ENCODE assay signal across 21 mouse cellular contexts in the genomic region with DNA sequence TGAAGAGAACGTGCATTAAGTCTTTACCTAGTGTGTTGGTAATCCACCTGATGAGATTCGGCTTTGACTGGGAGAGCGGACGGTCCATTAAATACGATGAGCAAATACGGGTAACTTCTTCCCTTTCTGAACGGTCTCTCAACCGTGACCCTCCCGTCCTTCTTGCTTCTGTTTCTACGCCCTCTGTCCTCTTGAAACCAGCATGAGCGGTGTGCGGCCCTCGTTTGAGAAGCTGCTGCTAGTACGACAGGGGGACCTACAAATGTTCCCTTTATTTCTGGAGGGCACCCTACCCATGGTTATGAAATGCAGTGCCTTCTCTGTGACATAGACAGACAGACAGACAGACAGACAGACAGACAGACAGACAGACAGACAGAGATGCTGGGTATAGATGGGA. TPM values are rescaled to one million over a fixed set of nuclear protein-coding genes. Genes with fewer than 3 reads are reported as not detected.
A peak's percentile ranks its signal among the peaks of the same experiment; 100 is the strongest.
DNase-seq lines count a peak whose midpoint lies in the region; ATAC-seq and TF ChIP-seq lines count a peak whose summit lies in the region.
"Had no signal": no experiment of that assay in that cellular context is flagged by ENCODE, and none has a peak within 500 bp of the region (broad histone marks: within the 10 kb centered on the region; RNA-seq: fewer than 3 reads in every experiment).

No protein-coding gene starts in this region.

- H3K9ac ChIP-seq in kidney, postnatal 0 days (ENCODE audit: low read depth, low read length): no peak overlapping the region
- H3K9ac ChIP-seq in kidney, embryonic 16.5 days (replicated peaks; ENCODE audit: low read length): no peak overlapping the region
- H3K9ac ChIP-seq in midbrain, embryonic 11.5 days (ENCODE audit: low read length): no peak overlapping the region
- no peak overlapping the region for H3K9ac ChIP-seq in midbrain, embryonic 14.5 days (replicated peaks; ENCODE audit: low read length)

- H3K9me3 ChIP-seq in heart, embryonic 10.5 days: no peaks in the 10 kb centered on the region
- H3K9me3 ChIP-seq in kidney, postnatal 0 days (replicated peaks; ENCODE audit: low read length): no peaks in the 10 kb centered on the region
- no peaks in the 10 kb centered on the region for H3K9me3 ChIP-seq in kidney, embryonic 16.5 days (ENCODE audit: low read length)
- no peaks in the 10 kb centered on the region for H3K9me3 ChIP-seq in midbrain, embryonic 11.5 days (ENCODE audit: control insufficient read depth, low read length)
- H3K9me3 ChIP-seq in midbrain, embryonic 14.5 days (ENCODE audit: control insufficient read depth, low read length): no peaks in the 10 kb centered on the region
- H3K9me3 ChIP-seq: G1E had no signal

- no peak overlapping the region for H3K27ac ChIP-seq in heart, embryonic 10.5 days
- H3K27ac ChIP-seq in kidney, postnatal 0 days: no peak overlapping the region
- H3K27ac ChIP-seq in kidney, embryonic 16.5 days (ENCODE audit: low read length): no peak overlapping the region
- no peak overlapping the region for H3K27ac ChIP-seq in midbrain, embryonic 11.5 days (ENCODE audit: low read depth, low read length)
- H3K27ac ChIP-seq in midbrain, embryonic 14.5 days (replicated peaks; ENCODE audit: low read depth, low read length): no peak overlapping the region

- ATAC-seq in kidney, postnatal 0 days (replicated peaks; ENCODE audit: low FRiP score, low read depth): no peak
- ATAC-seq in kidney, embryonic 16.5 days (ENCODE audit: low FRiP score, low TSS enrichment): no peak
- ATAC-seq in midbrain, embryonic 11.5 days (ENCODE audit: low FRiP score): no peak
- ATAC-seq in midbrain, embryonic 14.5 days (ENCODE audit: low FRiP score, low TSS enrichment): no peak
- ATAC-seq: activated CD4-positive, CD25-positive, alpha-beta regulatory T cell, adult 4 months; CD4-positive, CD25-positive, alpha-beta regulatory T cell, adult 4 months; Patski had no signal

- H3K36me3 ChIP-seq in heart, embryonic 10.5 days: peaks cover 97% of the 10 kb centered on the region
- H3K36me3 ChIP-seq in kidney, postnatal 0 days (ENCODE audit: insufficient read depth, low read length): peaks cover 71% of the 10 kb centered on the region
- peaks cover 70% of the 10 kb centered on the region for H3K36me3 ChIP-seq in kidney, embryonic 16.5 days (ENCODE audit: insufficient read depth, low read length)
- H3K36me3 ChIP-seq in midbrain, embryonic 11.5 days (ENCODE audit: control insufficient read depth, insufficient read depth, low read length): peaks cover 20% of the 10 kb centered on the region; the same call in 1 of the 2 replicates
- H3K36me3 ChIP-seq in midbrain, embryonic 14.5 days (ENCODE audit: control insufficient read depth, insufficient read depth, low read length): peaks cover 89% of the 10 kb centered on the region

- 96% methylated on average over 14 of the region's 14 CpGs for WGBS in heart, embryonic 10.5 days
- WGBS in kidney, postnatal 0 days: 57% methylated on average over 14 of the region's 14 CpGs
- 53% methylated on average over 14 of the region's 14 CpGs for WGBS in kidney, embryonic 16.5 days
- 75% methylated on average over 14 of the region's 14 CpGs for WGBS in midbrain, embryonic 11.5 days
- WGBS in midbrain, embryonic 14.5 days: 68% methylated on average over 14 of the region's 14 CpGs

- DNase-seq in heart, embryonic 10.5 days (ENCODE audit: low spot score): peak; percentile 68
- no peak for DNase-seq in heart, adult 11 months
- DNase-seq in kidney, postnatal 0 days (ENCODE audit: low spot score): peak; percentile 3
- DNase-seq in midbrain, embryonic 11.5 days (ENCODE audit: low spot score, missing footprints): peak; percentile 59
- no peak for DNase-seq in midbrain, embryonic 14.5 days
- DNase-seq: adrenal gland, adult 2 months; adrenal gland, adult 8-10 months; adrenal gland, postnatal 10 days; adrenal gland, postnatal 14 days; adrenal gland, postnatal 25 days; adrenal gland, postnatal 36 days; B cell, adult 2 months; cerebellum, adult 11 months; cerebellum, adult 11-12 months; cerebellum, adult 18-20 months had no signal

- no peaks in the 10 kb centered on the region for H3K4me1 ChIP-seq in heart, embryonic 10.5 days
- H3K4me1 ChIP-seq in kidney, postnatal 0 days (replicated peaks; ENCODE audit: insufficient read depth, low read length): no peaks in the 10 kb centered on the region
- H3K4me1 ChIP-seq in kidney, embryonic 16.5 days (ENCODE audit: insufficient read depth, low read length): no peaks in the 10 kb centered on the region
- H3K4me1 ChIP-seq in midbrain, embryonic 11.5 days (ENCODE audit: control insufficient read depth, insufficient read depth, low read length): no peaks in the 10 kb centered on the region
- no peaks in the 10 kb centered on the region for H3K4me1 ChIP-seq in midbrain, embryonic 14.5 days (ENCODE audit: control insufficient read depth, insufficient read depth, low read length)

- H3K4me2 ChIP-seq in kidney, postnatal 0 days (ENCODE audit: low read length): no peak overlapping the region
- H3K4me2 ChIP-seq in kidney, embryonic 16.5 days (replicated peaks; ENCODE audit: low read depth, low read length): no peak overlapping the region
- no peak overlapping the region for H3K4me2 ChIP-seq in midbrain, embryonic 11.5 days
- no peak overlapping the region for H3K4me2 ChIP-seq in midbrain, embryonic 14.5 days (ENCODE audit: low read length)

- TF ChIP-seq CTCF in kidney, postnatal 0 days (IDR thresholded peaks at IDR 0.05; ENCODE audit: low read depth): no peak

- H3K4me3 ChIP-seq in heart, embryonic 10.5 days: no peak overlapping the region
- no peak overlapping the region for H3K4me3 ChIP-seq in kidney, postnatal 0 days (replicated peaks; ENCODE audit: low read depth, low read length)
- H3K4me3 ChIP-seq in kidney, embryonic 16.5 days (ENCODE audit: low read length): no peak overlapping the region
- H3K4me3 ChIP-seq in midbrain, embryonic 11.5 days (ENCODE audit: low read depth, low read length): no peak overlapping the region
- H3K4me3 ChIP-seq in midbrain, embryonic 14.5 days (replicated peaks; ENCODE audit: low read depth, low read length): no peak overlapping the region

- no peaks in the 10 kb centered on the region for H3K27me3 ChIP-seq in heart, embryonic 10.5 days (ENCODE audit: insufficient read depth, poor library complexity, severe bottlenecking)
- H3K27me3 ChIP-seq in kidney, postnatal 0 days (ENCODE audit: insufficient read depth, low read length): no peaks in the 10 kb centered on the region
- H3K27me3 ChIP-seq in kidney, embryonic 16.5 days (ENCODE audit: insufficient read depth, low read length): no peaks in the 10 kb centered on the region
- no peaks in the 10 kb centered on the region for H3K27me3 ChIP-seq in midbrain, embryonic 11.5 days (ENCODE audit: control insufficient read depth, insufficient read depth, low read length)
- no peaks in the 10 kb centered on the region for H3K27me3 ChIP-seq in midbrain, embryonic 14.5 days (ENCODE audit: control insufficient read depth, insufficient read depth, low read length)
- H3K27me3 ChIP-seq: CH12.LX, Patski had no signal

RNA-seq across cellular contexts. Expression of gene Pcsk9, which starts 54.5 kb away (rescaled TPM):
- 1.4 and 12.6 TPM in 2 replicates for polyA plus RNA-seq in heart, embryonic 10.5 days (2016; fragmentation: Nextera tagmentation; extraction: Ambion mirVana)
- 5.6 and 6.7 TPM in 2 replicates for polyA plus RNA-seq in kidney, postnatal 0 days (2015; fragmentation: Nextera tagmentation; extraction: Ambion mirVana)
- polyA plus RNA-seq in kidney, embryonic 16.5 days (2015; fragmentation: Nextera tagmentation; extraction: Ambion mirVana): 18.0 and 19.1 TPM in 2 replicates
- polyA plus RNA-seq in midbrain, embryonic 11.5 days (2014; fragmentation: Nextera tagmentation; extraction: Ambion mirVana): 1.1 and 1.4 TPM in 2 replicates
- polyA plus RNA-seq in midbrain, embryonic 14.5 days (2014; fragmentation: Nextera tagmentation; extraction: Ambion mirVana): 4.1 and 4.4 TPM in 2 replicates
- polyA plus RNA-seq: activated CD4-positive, CD25-positive, alpha-beta regulatory T cell, adult 4 months; CD4-positive, CD25-positive, alpha-beta regulatory T cell, adult 4 months; G1E had no signal

Comparison
In these comparisons a context has a peak if more than half of its experiments do, and no peak if none do; other contexts are left out.
1. DNase-seq: peak in heart, embryonic 10.5 days (single experiment), kidney, postnatal 0 days (single experiment) and midbrain, embryonic 11.5 days (single experiment); none in heart, adult 11 months (single experiment) and midbrain, embryonic 14.5 days (single experiment).